Comparison of ENCODE assay signal across 8 mouse cellular contexts in genomic region chr10:127188079-127188453, GRCm38 (mm10). TPM values are rescaled to one million over a fixed set of nuclear protein-coding genes. Genes with fewer than 3 reads are reported as not detected.
DNase-seq lines count a peak whose midpoint lies in the region; ATAC-seq and TF ChIP-seq lines count a peak whose summit lies in the region.

No protein-coding gene starts in this region.

- TF ChIP-seq CTCF in kidney, postnatal 0 days (IDR thresholded peaks at IDR 0.05; ENCODE audit: low read depth) = no peak
- no peak for TF ChIP-seq CTCF in intestine, postnatal 0 days (IDR thresholded peaks at IDR 0.05; ENCODE audit: low read depth)

- peak overlapping the region; percentile 75 for H3K27ac ChIP-seq in kidney, postnatal 0 days
- peak overlapping the region; percentile 96 for H3K27ac ChIP-seq in embryonic facial prominence, embryonic 14.5 days (replicated peaks; ENCODE audit: low read depth, low read length)
- H3K27ac ChIP-seq in intestine, postnatal 0 days (ENCODE audit: low read depth, low read length) = no peak overlapping the region
- H3K27ac ChIP-seq in neural tube, embryonic 15.5 days (replicated peaks) = peak overlapping the region; percentile 84

- H3K9ac ChIP-seq in kidney, postnatal 0 days (ENCODE audit: low read depth, low read length) = peak overlapping the region; percentile 72
- H3K9ac ChIP-seq in embryonic facial prominence, embryonic 14.5 days (ENCODE audit: low read depth, low read length) = peak overlapping the region; percentile 88
- peak overlapping the region; percentile 55 for H3K9ac ChIP-seq in intestine, postnatal 0 days (ENCODE audit: low read depth, low read length)
- peak overlapping the region; percentile 89 for H3K9ac ChIP-seq in neural tube, embryonic 15.5 days (replicated peaks)

- no peak for DNase-seq in kidney, postnatal 0 days (ENCODE audit: low spot score)
- DNase-seq in kidney, postnatal 25 days = no peak
- DNase-seq in embryonic facial prominence, embryonic 14.5 days (ENCODE audit: low spot score) = no peak
- no peak for DNase-seq in right cerebral cortex, adult 2 months (ENCODE audit: low spot score in 2 of 2)

- peaks cover 12% of the 10 kb centered on the region; the same call in 1 of the 2 replicates for H3K36me3 ChIP-seq in kidney, postnatal 0 days (ENCODE audit: insufficient read depth, low read length)
- peaks cover 56% of the 10 kb centered on the region for H3K36me3 ChIP-seq in embryonic facial prominence, embryonic 14.5 days (ENCODE audit: control insufficient read depth, insufficient read depth, low read length)
- H3K36me3 ChIP-seq in intestine, postnatal 0 days (ENCODE audit: control insufficient read depth, insufficient read depth) = peaks cover 12% of the 10 kb centered on the region; the same call in 1 of the 2 replicates
- peaks cover 27% of the 10 kb centered on the region for H3K36me3 ChIP-seq in neural tube, embryonic 15.5 days

- H3K4me2 ChIP-seq in kidney, postnatal 0 days (ENCODE audit: low read length) = peak overlapping the region; percentile 87
- H3K4me2 ChIP-seq in embryonic facial prominence, embryonic 14.5 days (ENCODE audit: low read depth, low read length) = peak overlapping the region; percentile 97
- H3K4me2 ChIP-seq in intestine, postnatal 0 days (replicated peaks; ENCODE audit: low read depth) = peak overlapping the region; percentile 81
- H3K4me2 ChIP-seq in neural tube, embryonic 15.5 days = peak overlapping the region; percentile 97

- H3K4me1 ChIP-seq in kidney, postnatal 0 days (replicated peaks; ENCODE audit: insufficient read depth, low read length) = peaks cover 14% of the 10 kb centered on the region; the same call in 1 of the 2 replicates
- peaks cover 20% of the 10 kb centered on the region for H3K4me1 ChIP-seq in embryonic facial prominence, embryonic 14.5 days (ENCODE audit: control insufficient read depth, insufficient read depth, low read length)
- H3K4me1 ChIP-seq in intestine, postnatal 0 days (replicated peaks; ENCODE audit: control insufficient read depth, insufficient read depth, low read length) = no peaks in the 10 kb centered on the region
- peaks cover 60% of the 10 kb centered on the region for H3K4me1 ChIP-seq in neural tube, embryonic 15.5 days

- peak overlapping the region; percentile 71 for H3K4me3 ChIP-seq in kidney, postnatal 0 days (replicated peaks; ENCODE audit: low read depth, low read length)
- peak overlapping the region; percentile 74 for H3K4me3 ChIP-seq in embryonic facial prominence, embryonic 14.5 days (ENCODE audit: low read depth, low read length)
- H3K4me3 ChIP-seq in intestine, postnatal 0 days (ENCODE audit: low read depth, low read length) = peak overlapping the region; percentile 57
- H3K4me3 ChIP-seq in neural tube, embryonic 15.5 days (replicated peaks) = peak overlapping the region; percentile 75

- ATAC-seq in kidney, postnatal 0 days (replicated peaks; ENCODE audit: low FRiP score, low read depth) = no peak
- ATAC-seq in embryonic facial prominence, embryonic 14.5 days (ENCODE audit: low read depth) = no peak
- no peak for ATAC-seq in intestine, postnatal 0 days
- ATAC-seq in neural tube, embryonic 15.5 days (ENCODE audit: low FRiP score) = peak; percentile 29; the same call in 1 of the 2 replicates
- no peak for ATAC-seq in erythroid progenitor cell, adult 5-6 weeks (replicated peaks; ENCODE audit: low FRiP score, poor library complexity, severe bottlenecking)
- ATAC-seq in frontal cortex, adult (ENCODE audit: low TSS enrichment) = no peak

- H3K27me3 ChIP-seq in kidney, postnatal 0 days (ENCODE audit: insufficient read depth, low read length) = no peaks in the 10 kb centered on the region
- H3K27me3 ChIP-seq in embryonic facial prominence, embryonic 14.5 days (replicated peaks; ENCODE audit: control insufficient read depth, insufficient read depth, low read length) = no peaks in the 10 kb centered on the region
- H3K27me3 ChIP-seq in intestine, postnatal 0 days (replicated peaks; ENCODE audit: control insufficient read depth, insufficient read depth, low read length) = peaks cover 32% of the 10 kb centered on the region
- 0 out of 2 replicates have a peak, but pooled peaks cover 2% of the 10 kb centered on the region for H3K27me3 ChIP-seq in neural tube, embryonic 15.5 days (replicated peaks)

- H3K9me3 ChIP-seq in kidney, postnatal 0 days (replicated peaks; ENCODE audit: low read length) = no peaks in the 10 kb centered on the region
- no peaks in the 10 kb centered on the region for H3K9me3 ChIP-seq in embryonic facial prominence, embryonic 14.5 days (ENCODE audit: control insufficient read depth, low read length)
- no peaks in the 10 kb centered on the region for H3K9me3 ChIP-seq in intestine, postnatal 0 days (ENCODE audit: control insufficient read depth)
- no peaks in the 10 kb centered on the region for H3K9me3 ChIP-seq in neural tube, embryonic 15.5 days (replicated peaks)

- WGBS in kidney, postnatal 0 days = under 1% methylated on average over 8 of the region's 21 CpGs
- WGBS in embryonic facial prominence, embryonic 14.5 days = 2% methylated on average over 8 of the region's 21 CpGs
- WGBS in intestine, postnatal 0 days = 4% methylated on average over 17 of the region's 21 CpGs
- 1% methylated on average over 19 of the region's 21 CpGs for WGBS in neural tube, embryonic 15.5 days

RNA-seq across cellular contexts. Expression of gene Arhgef25, which starts 1.8 kb away (rescaled TPM):
- 27.9 and 29.0 TPM in 2 replicates for polyA plus RNA-seq in kidney, postnatal 0 days (2015; fragmentation: Nextera tagmentation; extraction: Ambion mirVana)
- 76.7 and 87.7 TPM in 2 replicates for polyA plus RNA-seq in embryonic facial prominence, embryonic 14.5 days (2014; fragmentation: Nextera tagmentation; extraction: Ambion mirVana)
- polyA plus RNA-seq in intestine, postnatal 0 days (2015; fragmentation: Nextera tagmentation; extraction: Ambion mirVana) = 14.4 and 15.1 TPM in 2 replicates
- polyA plus RNA-seq in neural tube, embryonic 15.5 days (2015; fragmentation: Nextera tagmentation; extraction: Ambion mirVana) = 32.7 and 34.9 TPM in 2 replicates
- total RNA-seq in erythroid progenitor cell, adult 5-6 weeks (2015; ENCODE audit: low replicate concordance) = 0.72 TPM in 1 of 2 replicates, not detected in the other
- total RNA-seq in erythroid progenitor cell, adult 5-6 weeks (2017; ENCODE audit: low replicate concordance) = 0.13 and 10.1 TPM in 2 replicates

RNA-seq across cellular contexts. Expression of gene Dtx3, which starts 7.5 kb away (rescaled TPM):
- polyA plus RNA-seq in kidney, postnatal 0 days (2015; fragmentation: Nextera tagmentation; extraction: Ambion mirVana) = 83.3 and 85.1 TPM in 2 replicates
- polyA plus RNA-seq in embryonic facial prominence, embryonic 14.5 days (2014; fragmentation: Nextera tagmentation; extraction: Ambion mirVana) = 112 and 120 TPM in 2 replicates
- 22.2 and 24.6 TPM in 2 replicates for polyA plus RNA-seq in intestine, postnatal 0 days (2015; fragmentation: Nextera tagmentation; extraction: Ambion mirVana)
- 211 and 245 TPM in 2 replicates for polyA plus RNA-seq in neural tube, embryonic 15.5 days (2015; fragmentation: Nextera tagmentation; extraction: Ambion mirVana)
- total RNA-seq in erythroid progenitor cell, adult 5-6 weeks (2015; ENCODE audit: low replicate concordance) = 18.9 and 22.0 TPM in 2 replicates
- 6.3 and 11.9 TPM in 2 replicates for total RNA-seq in erythroid progenitor cell, adult 5-6 weeks (2017; ENCODE audit: low replicate concordance)

RNA-seq across cellular contexts. Expression of gene Slc26a10, which starts 7.6 kb away (rescaled TPM):
- polyA plus RNA-seq in kidney, postnatal 0 days (2015; fragmentation: Nextera tagmentation; extraction: Ambion mirVana) = 2.8 and 3.1 TPM in 2 replicates
- polyA plus RNA-seq in embryonic facial prominence, embryonic 14.5 days (2014; fragmentation: Nextera tagmentation; extraction: Ambion mirVana) = 0.86 and 1.7 TPM in 2 replicates
- polyA plus RNA-seq in intestine, postnatal 0 days (2015; fragmentation: Nextera tagmentation; extraction: Ambion mirVana) = 0.52 and 0.65 TPM in 2 replicates
- polyA plus RNA-seq in neural tube, embryonic 15.5 days (2015; fragmentation: Nextera tagmentation; extraction: Ambion mirVana) = 1.0 TPM in 2 replicates
- total RNA-seq in erythroid progenitor cell, adult 5-6 weeks (2015; ENCODE audit: low replicate concordance) = not detected in 2 replicates
- total RNA-seq in erythroid progenitor cell, adult 5-6 weeks (2017; ENCODE audit: low replicate concordance) = not detected in 2 replicates

RNA-seq across cellular contexts. Expression of gene B4galnt1, which starts 23.0 kb away (rescaled TPM):
- polyA plus RNA-seq in kidney, postnatal 0 days (2015; fragmentation: Nextera tagmentation; extraction: Ambion mirVana) = 15.0 and 16.4 TPM in 2 replicates
- polyA plus RNA-seq in embryonic facial prominence, embryonic 14.5 days (2014; fragmentation: Nextera tagmentation; extraction: Ambion mirVana) = 9.0 and 9.8 TPM in 2 replicates
- polyA plus RNA-seq in intestine, postnatal 0 days (2015; fragmentation: Nextera tagmentation; extraction: Ambion mirVana) = 29.4 and 34.1 TPM in 2 replicates
- polyA plus RNA-seq in neural tube, embryonic 15.5 days (2015; fragmentation: Nextera tagmentation; extraction: Ambion mirVana) = 69.5 and 70.4 TPM in 2 replicates
- total RNA-seq in erythroid progenitor cell, adult 5-6 weeks (2015; ENCODE audit: low replicate concordance) = 25.2 and 34.2 TPM in 2 replicates
- 10.7 and 14.0 TPM in 2 replicates for total RNA-seq in erythroid progenitor cell, adult 5-6 weeks (2017; ENCODE audit: low replicate concordance)

RNA-seq across cellular contexts. Expression of gene Pip4k2c, which starts 23.3 kb away (rescaled TPM):
- 45.0 and 50.1 TPM in 2 replicates for polyA plus RNA-seq in kidney, postnatal 0 days (2015; fragmentation: Nextera tagmentation; extraction: Ambion mirVana)
- polyA plus RNA-seq in embryonic facial prominence, embryonic 14.5 days (2014; fragmentation: Nextera tagmentation; extraction: Ambion mirVana) = 19.3 and 20.7 TPM in 2 replicates
- 43.0 and 47.0 TPM in 2 replicates for polyA plus RNA-seq in intestine, postnatal 0 days (2015; fragmentation: Nextera tagmentation; extraction: Ambion mirVana)
- 19.8 and 23.0 TPM in 2 replicates for polyA plus RNA-seq in neural tube, embryonic 15.5 days (2015; fragmentation: Nextera tagmentation; extraction: Ambion mirVana)
- total RNA-seq in erythroid progenitor cell, adult 5-6 weeks (2015; ENCODE audit: low replicate concordance) = 31.4 and 61.6 TPM in 2 replicates
- 37.8 and 46.2 TPM in 2 replicates for total RNA-seq in erythroid progenitor cell, adult 5-6 weeks (2017; ENCODE audit: low replicate concordance)
